Mouse (Mus musculus) myocyte (in vitro differentiated cells): ENCODE data around the gene Sh3kbp1.

ENCODE experiments used
- MYOD1 ChIP-seq, 3 experiments: IDR thresholded peaks; one replicate each; pipeline ENCODE4 v1.6.1; 2011; ENCODE audit warnings: control low read depth in 2 of 3, low read depth in 2 of 3, mild to moderate bottlenecking in 2 of 3, moderate library complexity in 1 of 3; ENCODE audit not compliant: insufficient read length in 2 of 3, control insufficient read depth in 1 of 3
- POLR2A ChIP-seq: IDR thresholded peaks from one replicate; pipeline ENCODE4 v1.6.1; 2011; ENCODE audit warnings: low read depth, mild to moderate bottlenecking, control low read depth, moderate library complexity; ENCODE audit not compliant: insufficient read length
- REST ChIP-seq: IDR thresholded peaks from one replicate; pipeline ENCODE4 v1.6.1; 2011; ENCODE audit warnings: mild to moderate bottlenecking, control low read depth, moderate library complexity; ENCODE audit not compliant: insufficient read depth, insufficient read length
- TCF12 ChIP-seq: IDR thresholded peaks from one replicate; pipeline ENCODE4 v1.6.1; 2011; ENCODE audit warnings: mild to moderate bottlenecking, control low read depth; ENCODE audit not compliant: poor library complexity, insufficient read depth, severe bottlenecking

DNA sequence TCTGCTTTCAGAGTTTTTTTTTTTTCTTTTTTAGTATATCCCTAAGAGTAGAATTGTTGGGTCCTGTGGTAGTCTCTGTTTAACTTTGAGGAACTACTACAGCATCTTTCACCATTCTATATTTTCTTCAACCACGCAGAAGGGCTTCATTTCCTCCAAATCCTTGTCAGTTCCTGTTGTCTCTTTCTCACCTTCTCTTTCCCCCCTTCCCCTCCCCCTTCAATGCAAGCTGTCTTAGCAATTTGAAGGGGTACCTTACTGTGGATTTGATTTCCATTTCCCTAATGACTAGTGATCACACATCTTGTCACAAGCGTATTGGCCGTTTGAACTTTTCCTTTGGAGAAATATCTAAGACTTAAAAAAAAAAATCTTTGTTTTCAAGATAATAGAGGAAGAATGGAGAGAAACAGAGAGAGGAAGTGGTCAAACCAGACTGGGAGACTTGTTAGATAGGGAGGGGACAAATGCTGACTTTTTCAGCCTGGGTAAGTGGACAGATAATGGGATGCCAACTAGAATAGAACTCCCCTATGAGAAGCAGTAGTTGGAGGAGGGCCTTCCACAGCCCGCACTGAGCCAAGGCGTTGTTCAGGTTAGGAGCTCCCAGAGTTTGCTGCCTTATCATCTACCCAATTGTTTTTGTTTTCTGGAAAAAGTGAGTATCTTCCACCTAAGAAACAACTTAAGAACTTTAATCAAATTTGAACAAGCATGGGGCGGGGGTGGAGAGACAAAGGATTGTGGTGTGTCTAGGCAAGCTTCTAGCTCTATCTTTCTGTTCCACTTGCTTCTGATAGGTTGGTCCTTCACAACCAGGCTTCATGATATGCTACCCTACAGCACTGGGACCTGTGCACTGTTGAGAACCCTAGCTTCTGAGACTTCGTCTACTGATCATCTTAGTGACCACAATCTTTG is 130.1 kb downstream of the Sh3kbp1 start:
- no peak for TF ChIP-seq MYOD1 (IDR thresholded peaks at IDR 0.05; ENCODE audit: control insufficient read depth in 1 of 3, insufficient read length in 2 of 3, low read depth in 2 of 3)
- TF ChIP-seq POLR2A = no peak
- TF ChIP-seq TCF12 = no peak
- no peak for TF ChIP-seq REST
